Mouse (Mus musculus): ENCODE results near the gene Hdac4. TPM values are rescaled to one million over a fixed set of nuclear protein-coding genes. Genes with fewer than 3 reads are reported as not detected.

The Hdac4 gene
- polyA plus RNA-seq, 1 experiment: 13.3 TPM

GRCm38 (mm10) chr1:92000226-92000625, 195.3 kb downstream of the Hdac4 start:
- no peak for TF ChIP-seq CTCF (IDR thresholded peaks at IDR 0.05; ENCODE audit: extremely low read depth, insufficient read depth, insufficient read length, insufficient replicate concordance)
- no peak for TF ChIP-seq POLR2A (IDR thresholded peaks at IDR 0.05; ENCODE audit: low read depth, low read length)
- no peaks in the 10 kb centered on the region for H3K27me3 ChIP-seq (ENCODE audit: control insufficient read depth, insufficient read depth, low read length)
- no peaks in the 10 kb centered on the region for H3K4me1 ChIP-seq (ENCODE audit: control insufficient read depth, insufficient read depth, insufficient read length)
- 88% methylated on average over 2 of the region's 2 CpGs for WGBS
- no peaks in the 10 kb centered on the region for H3K36me3 ChIP-seq (ENCODE audit: control insufficient read depth, insufficient read depth, low read length)
- H3K4me3 ChIP-seq (ENCODE audit: extremely low read depth, insufficient read depth, insufficient read length): no peak overlapping the region
- DNase-seq (ENCODE audit: low read depth in 1 of 2, low spot score in 2 of 2): no peak
- H3K27ac ChIP-seq (ENCODE audit: insufficient read depth, low read length): no peak overlapping the region

DNA sequence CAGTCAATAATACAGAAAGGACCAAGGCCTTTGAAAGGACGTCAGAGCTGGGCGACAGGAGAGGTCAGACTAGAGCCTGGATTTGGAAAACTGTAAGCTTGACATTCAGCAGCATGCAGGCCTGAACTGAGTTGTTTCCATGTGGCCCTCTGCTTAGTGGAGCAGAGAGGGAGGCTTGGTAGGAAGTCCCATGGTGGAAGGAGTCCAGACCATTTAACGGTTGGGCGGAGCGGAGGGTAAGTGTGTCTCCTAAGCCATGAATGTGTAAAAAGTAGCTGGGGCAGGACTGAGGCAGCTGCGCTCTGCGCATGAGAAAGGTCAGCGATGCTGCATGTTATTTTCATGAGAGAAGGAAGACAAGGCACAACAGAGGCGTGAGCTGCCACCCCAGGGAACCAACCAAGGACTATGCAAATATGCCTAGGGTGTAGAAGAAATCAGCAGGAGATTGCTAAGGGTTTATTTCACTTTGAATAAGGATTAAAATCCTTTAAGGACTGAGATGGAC, 201.8 kb downstream of the Hdac4 start:
- WGBS: 89% methylated on average over 9 of the region's 9 CpGs
- no peaks in the 10 kb centered on the region for H3K27me3 ChIP-seq (ENCODE audit: control insufficient read depth, insufficient read depth, low read length)
- TF ChIP-seq POLR2A (IDR thresholded peaks at IDR 0.05; ENCODE audit: low read depth, low read length) (no peak), CTCF (IDR thresholded peaks at IDR 0.05; ENCODE audit: extremely low read depth, insufficient read depth, insufficient read length, insufficient replicate concordance) (no peak)
- H3K4me1 ChIP-seq (ENCODE audit: control insufficient read depth, insufficient read depth, insufficient read length): no peaks in the 10 kb centered on the region
- DNase-seq (ENCODE audit: low read depth in 1 of 2, low spot score in 2 of 2): no peak
- H3K4me3 ChIP-seq (ENCODE audit: extremely low read depth, insufficient read depth, insufficient read length): no peak overlapping the region
- H3K36me3 ChIP-seq (ENCODE audit: control insufficient read depth, insufficient read depth, low read length): peaks cover 6% of the 10 kb centered on the region
- H3K27ac ChIP-seq (ENCODE audit: insufficient read depth, low read length): no peak overlapping the region

DNA sequence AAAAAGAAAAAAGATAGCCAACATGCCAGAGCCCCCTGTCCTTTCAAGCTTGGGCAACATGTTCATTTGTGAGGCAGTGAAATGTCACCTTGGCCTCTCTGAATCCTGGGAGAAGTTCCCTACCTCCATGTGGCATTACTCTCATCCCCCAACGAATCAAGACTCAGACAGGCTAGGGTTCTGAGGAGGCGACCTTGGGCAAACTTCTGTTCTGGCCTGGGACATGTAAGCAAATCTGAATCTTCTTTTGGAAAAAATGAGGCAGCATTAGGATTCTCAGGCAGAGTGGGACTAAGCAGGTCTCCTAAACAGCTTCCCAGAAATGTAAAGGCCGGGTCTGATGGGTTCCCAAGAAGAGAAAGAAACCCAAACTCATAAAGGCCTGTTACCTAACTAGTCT, 202.8 kb downstream of the Hdac4 start:
- Histone ChIP-seq H3K4me1 (ENCODE audit: control insufficient read depth, insufficient read depth, insufficient read length) (no peaks in the 10 kb centered on the region), H3K27me3 (ENCODE audit: control insufficient read depth, insufficient read depth, low read length) (no peaks in the 10 kb centered on the region), H3K36me3 (ENCODE audit: control insufficient read depth, insufficient read depth, low read length) (peaks cover 6% of the 10 kb centered on the region), H3K27ac (ENCODE audit: insufficient read depth, low read length) (no peak overlapping the region), H3K4me3 (ENCODE audit: extremely low read depth, insufficient read depth, insufficient read length) (no peak overlapping the region)
- no peak for TF ChIP-seq CTCF (IDR thresholded peaks at IDR 0.05; ENCODE audit: extremely low read depth, insufficient read depth, insufficient read length, insufficient replicate concordance)
- 89% methylated on average over 3 of the region's 3 CpGs for WGBS
- no peak for DNase-seq (ENCODE audit: low read depth in 1 of 2, low spot score in 2 of 2)

DNA sequence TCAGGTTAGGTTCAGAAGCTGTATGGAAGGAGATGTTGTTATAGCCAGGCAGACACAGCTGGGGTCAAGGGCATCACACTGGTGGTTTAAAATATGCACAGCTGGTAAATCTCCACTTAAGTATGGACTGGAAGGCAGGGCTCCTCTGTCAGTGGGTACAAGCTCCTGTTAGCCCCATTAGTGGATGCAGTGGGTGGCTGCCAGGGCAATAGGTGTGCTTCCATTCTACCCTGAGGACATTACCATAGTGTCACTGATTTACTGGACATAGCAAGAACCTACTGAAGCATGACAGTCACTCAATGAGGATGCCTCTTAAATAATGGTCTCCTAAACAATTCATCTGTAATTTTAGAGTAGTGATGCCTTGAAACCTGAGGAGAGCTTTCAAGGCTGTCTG, 203.9 kb downstream of the Hdac4 start:
- no peak overlapping the region for H3K27ac ChIP-seq (ENCODE audit: insufficient read depth, low read length)
- no peak overlapping the region for H3K4me3 ChIP-seq (ENCODE audit: extremely low read depth, insufficient read depth, insufficient read length)
- no peak for TF ChIP-seq CTCF (IDR thresholded peaks at IDR 0.05; ENCODE audit: extremely low read depth, insufficient read depth, insufficient read length, insufficient replicate concordance)
- TF ChIP-seq POLR2A (IDR thresholded peaks at IDR 0.05; ENCODE audit: low read depth, low read length): no peak
- H3K27me3 ChIP-seq (ENCODE audit: control insufficient read depth, insufficient read depth, low read length): no peaks in the 10 kb centered on the region
- peaks cover 12% of the 10 kb centered on the region for H3K36me3 ChIP-seq (ENCODE audit: control insufficient read depth, insufficient read depth, low read length)
- no peak for DNase-seq (ENCODE audit: low read depth in 1 of 2, low spot score in 2 of 2)
- no peaks in the 10 kb centered on the region for H3K4me1 ChIP-seq (ENCODE audit: control insufficient read depth, insufficient read depth, insufficient read length)

DNA sequence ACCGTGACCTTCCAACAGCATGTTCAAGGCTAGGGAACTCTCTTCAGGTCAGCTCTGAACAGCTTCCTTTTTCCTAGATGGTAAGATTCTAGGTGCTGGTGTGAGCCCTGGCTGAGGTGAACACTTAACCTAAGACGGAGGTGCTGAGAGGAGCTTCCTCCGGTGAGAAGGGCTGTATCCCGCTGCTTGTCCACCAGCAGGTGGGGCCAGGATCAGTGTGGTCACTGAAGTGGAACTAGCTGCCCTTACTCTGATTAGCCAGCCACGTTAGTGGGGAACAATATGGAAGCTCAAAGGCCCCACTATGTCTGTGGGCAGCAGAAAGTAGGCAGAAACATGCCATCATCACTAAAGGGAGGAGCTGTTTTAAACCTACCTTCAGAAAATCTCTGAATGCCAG, 204.6 kb downstream of the Hdac4 start:
- DNase-seq (ENCODE audit: low read depth in 1 of 2, low spot score in 2 of 2): no peak
- peaks cover 12% of the 10 kb centered on the region for H3K36me3 ChIP-seq (ENCODE audit: control insufficient read depth, insufficient read depth, low read length)
- no peak overlapping the region for H3K27ac ChIP-seq (ENCODE audit: insufficient read depth, low read length)
- H3K27me3 ChIP-seq (ENCODE audit: control insufficient read depth, insufficient read depth, low read length): no peaks in the 10 kb centered on the region
- TF ChIP-seq POLR2A (IDR thresholded peaks at IDR 0.05; ENCODE audit: low read depth, low read length) (no peak), CTCF (IDR thresholded peaks at IDR 0.05; ENCODE audit: extremely low read depth, insufficient read depth, insufficient read length, insufficient replicate concordance) (no peak)
- 94% methylated on average over 5 of the region's 5 CpGs for WGBS
- no peak overlapping the region for H3K4me3 ChIP-seq (ENCODE audit: extremely low read depth, insufficient read depth, insufficient read length)
- no peaks in the 10 kb centered on the region for H3K4me1 ChIP-seq (ENCODE audit: control insufficient read depth, insufficient read depth, insufficient read length)

- no peaks in the 10 kb centered on the region; the same call in 1 of the 2 replicates for H3K4me1 ChIP-seq (ENCODE audit: control insufficient read depth, insufficient read depth, insufficient read length)
- no peaks in the 10 kb centered on the region for H3K27me3 ChIP-seq (ENCODE audit: control insufficient read depth, insufficient read depth, low read length)
- no peak overlapping the region for H3K27ac ChIP-seq (ENCODE audit: insufficient read depth, low read length)
- no peak overlapping the region for H3K4me3 ChIP-seq (ENCODE audit: extremely low read depth, insufficient read depth, insufficient read length)
- 100% methylated on average over 1 of the region's 1 CpGs for WGBS
- TF ChIP-seq CTCF (IDR thresholded peaks at IDR 0.05; ENCODE audit: extremely low read depth, insufficient read depth, insufficient read length, insufficient replicate concordance) (no peak), POLR2A (IDR thresholded peaks at IDR 0.05; ENCODE audit: low read depth, low read length) (no peak)
- DNase-seq (ENCODE audit: low read depth in 1 of 2, low spot score in 2 of 2): no peak
- peaks cover 16% of the 10 kb centered on the region for H3K36me3 ChIP-seq (ENCODE audit: control insufficient read depth, insufficient read depth, low read length)
Measured at GRCm38 (mm10) chr1:91988866-91989265, 206.6 kb downstream of the Hdac4 start.

GRCm38 (mm10) chr1:91987431-91987830, 208.1 kb downstream of the Hdac4 start:
- DNase-seq (ENCODE audit: low read depth in 1 of 2, low spot score in 2 of 2): no peak
- 89% methylated on average over 8 of the region's 8 CpGs for WGBS
- no peaks in the 10 kb centered on the region for H3K27me3 ChIP-seq (ENCODE audit: control insufficient read depth, insufficient read depth, low read length)
- peaks cover 23% of the 10 kb centered on the region for H3K36me3 ChIP-seq (ENCODE audit: control insufficient read depth, insufficient read depth, low read length)
- H3K4me3 ChIP-seq (ENCODE audit: extremely low read depth, insufficient read depth, insufficient read length): no peak overlapping the region
- no peak overlapping the region for H3K27ac ChIP-seq (ENCODE audit: insufficient read depth, low read length)
- TF ChIP-seq CTCF (IDR thresholded peaks at IDR 0.05; ENCODE audit: extremely low read depth, insufficient read depth, insufficient read length, insufficient replicate concordance): no peak
- no peak for TF ChIP-seq POLR2A (IDR thresholded peaks at IDR 0.05; ENCODE audit: low read depth, low read length)
- H3K4me1 ChIP-seq (ENCODE audit: control insufficient read depth, insufficient read depth, insufficient read length): no peaks in the 10 kb centered on the region; the same call in 1 of the 2 replicates
